Mouse (Mus musculus) urinary bladder, postnatal 4 days (tissue): ENCODE results near the gene Tnfrsf13b.

Experiments used
- DNase-seq, 2 experiments: peaks; one replicate each; pipeline ENCODE4 v3.0.0; 2021 to 2022; ENCODE audit warnings: low spot score in 2 of 2

The Tnfrsf13b gene

GRCm38 (mm10) chr11:61126606-61127355 is at the start of gene Tnfrsf13b:
Gene Tnfrsf13b (plus strand): TSS chr11:61126755.
- no peak for DNase-seq

- DNase-seq = no peak
These were observed 44.9 kb upstream of the Tnfrsf13b start for GRCm38 (mm10) chr11:61081624-61082023.

DNA sequence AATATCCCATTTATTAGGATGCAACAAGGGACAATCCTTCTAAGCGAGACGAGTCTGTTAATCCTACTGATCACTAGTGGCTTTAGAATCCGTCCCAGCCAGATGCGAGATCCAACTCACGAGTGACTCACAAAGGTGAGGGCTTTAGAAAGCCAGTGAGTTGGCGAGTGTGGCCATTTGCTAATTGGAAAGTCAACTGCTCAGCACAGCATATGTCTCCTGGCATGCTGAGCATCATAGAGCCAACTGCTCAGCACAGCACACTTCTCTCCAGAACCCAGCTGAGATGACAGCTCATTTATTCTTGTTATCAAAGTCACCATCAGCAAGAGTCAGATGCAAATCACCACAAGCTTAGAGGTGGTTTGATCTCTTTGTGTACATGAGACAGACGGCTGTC is 36.4 kb upstream of the Tnfrsf13b start:
- no peak for DNase-seq

- no peak for DNase-seq
These were observed 35.4 kb upstream of the Tnfrsf13b start for GRCm38 (mm10) chr11:61091192-61091591.

DNA sequence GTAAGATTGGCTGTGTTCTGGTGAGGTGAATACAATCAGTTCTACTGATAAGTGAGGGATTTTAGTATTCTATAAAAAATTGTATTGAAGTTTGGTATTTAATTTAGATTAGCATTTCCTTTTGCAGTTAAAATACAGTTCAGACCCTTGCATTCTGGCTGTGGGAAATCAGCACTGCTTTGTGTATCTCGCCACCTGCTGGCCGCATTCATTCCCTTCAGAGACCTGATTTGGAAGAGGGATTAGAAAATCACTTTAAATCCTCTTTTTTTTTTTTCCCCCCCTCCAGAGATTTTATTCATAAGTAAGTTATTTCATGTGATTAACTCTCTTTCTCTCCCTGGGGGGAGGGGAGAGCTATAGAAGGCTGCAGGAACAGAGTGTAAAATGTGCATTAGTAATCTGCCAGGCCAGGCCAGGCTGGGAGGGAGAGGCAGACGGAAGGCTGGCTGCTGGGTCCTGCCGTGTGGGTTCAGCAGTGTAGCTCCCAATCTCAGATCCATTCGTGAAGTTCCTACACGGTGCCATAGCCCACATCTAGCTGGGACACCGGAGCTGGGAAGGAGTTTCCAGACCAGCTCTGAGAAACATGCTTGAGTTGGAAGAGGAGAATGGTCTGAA is 34.8 kb upstream of the Tnfrsf13b start:
- DNase-seq = peak in 1 of 2 experiments; percentile 77

- no peak for DNase-seq
These were observed 28.5 kb upstream of the Tnfrsf13b start for GRCm38 (mm10) chr11:61098046-61098445.

DNA sequence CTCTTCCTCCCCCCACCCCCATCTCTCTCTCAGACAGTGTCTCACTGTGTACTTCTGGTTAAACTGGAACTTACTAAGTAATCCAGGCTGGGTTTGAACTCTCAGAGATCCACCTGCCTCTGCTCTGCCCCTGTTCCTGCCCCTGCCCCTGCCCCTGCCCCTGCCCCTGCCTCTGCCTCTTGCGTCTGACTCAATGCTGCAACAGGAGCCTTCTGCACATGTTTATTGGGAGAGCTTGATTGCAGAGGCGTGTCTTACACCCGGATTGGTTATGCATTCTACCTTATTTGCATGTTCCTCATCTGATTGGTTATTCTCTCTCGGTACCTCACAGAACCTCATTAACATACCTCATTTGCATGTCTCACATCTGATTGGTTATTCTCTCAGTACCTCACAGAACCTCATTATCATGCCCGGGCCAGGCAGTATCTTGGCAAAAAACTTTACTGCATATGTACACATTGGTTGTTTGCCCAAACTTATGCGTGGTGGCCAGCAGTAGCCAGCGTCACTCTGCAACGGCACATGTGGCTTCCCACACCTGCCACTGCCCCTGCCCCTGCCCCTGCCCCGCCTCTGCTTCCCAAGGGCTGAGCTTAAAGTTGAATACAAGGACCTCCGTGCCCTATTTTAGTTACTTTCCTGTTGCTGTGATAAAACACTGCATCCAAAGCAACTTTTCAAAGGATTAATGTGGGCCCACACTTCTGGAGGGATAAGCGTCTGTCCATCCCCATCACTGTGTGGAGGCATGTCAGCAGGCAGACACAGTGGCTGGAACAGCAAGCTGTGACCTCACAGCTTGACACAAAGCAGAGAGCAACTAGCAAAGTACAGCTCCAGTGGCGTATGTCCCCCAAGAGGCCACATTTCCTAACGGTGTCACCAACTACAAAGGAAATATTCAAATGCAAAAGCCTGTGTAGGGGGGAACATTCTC is 23.9 kb upstream of the Tnfrsf13b start:
- DNase-seq = no peak

DNA sequence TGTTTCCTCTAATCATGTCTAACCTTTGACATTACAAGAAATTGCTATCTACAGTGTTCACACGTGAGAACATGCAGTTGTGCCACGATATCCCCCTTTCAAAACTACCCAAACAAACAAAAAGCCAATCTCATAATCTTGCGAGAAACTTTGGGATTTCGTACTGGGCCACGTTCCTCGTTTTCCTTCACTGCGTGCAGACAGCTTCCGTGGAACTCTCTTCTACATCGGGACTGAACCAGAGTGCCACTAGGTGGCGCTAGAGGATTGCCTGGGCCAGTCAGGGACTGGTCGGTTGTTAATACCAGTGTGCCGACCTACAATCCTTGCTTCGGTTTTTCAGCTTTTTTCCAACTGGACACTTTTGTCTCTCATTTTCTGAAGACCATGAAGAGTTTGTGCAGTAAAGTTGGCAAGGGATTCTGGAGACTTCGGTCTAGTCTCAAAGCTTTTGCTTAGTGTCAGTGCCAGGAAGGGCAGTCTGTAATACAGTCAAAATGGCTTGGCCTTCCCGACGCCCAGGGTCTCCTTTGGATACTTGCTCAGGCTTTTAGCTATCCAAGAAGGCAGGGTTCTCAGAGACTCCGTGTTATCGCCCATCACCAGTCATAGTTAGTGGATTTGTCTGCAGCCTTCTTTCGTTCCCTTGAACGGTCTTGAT is 22.2 kb upstream of the Tnfrsf13b start:
- peak; percentile 79 to 92 for DNase-seq

DNA sequence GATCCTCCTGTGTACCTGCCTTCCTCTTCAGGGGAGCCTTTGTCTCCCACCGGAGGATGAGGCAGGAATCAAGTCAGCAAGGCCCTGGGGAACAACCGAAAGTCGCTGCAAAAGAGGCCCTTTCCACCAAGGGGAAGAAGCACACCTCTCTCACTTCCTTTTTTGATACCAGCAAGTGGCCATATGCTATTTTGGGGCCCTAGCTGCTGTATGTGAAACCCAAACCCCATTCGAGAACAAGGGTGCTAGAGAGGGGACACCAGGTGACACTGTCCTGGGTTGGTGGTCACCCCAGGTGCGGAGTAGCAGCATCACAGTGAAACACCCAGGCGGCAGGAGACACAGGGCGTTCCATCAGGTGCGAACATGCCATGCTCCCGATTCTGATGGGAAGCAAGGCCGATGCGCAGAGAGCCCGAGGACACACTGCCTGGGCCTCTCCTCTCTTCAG is 17.6 kb upstream of the Tnfrsf13b start:
- DNase-seq = no peak

- no peak for DNase-seq
These were observed 16.8 kb upstream of the Tnfrsf13b start for GRCm38 (mm10) chr11:61109707-61110106.

DNA sequence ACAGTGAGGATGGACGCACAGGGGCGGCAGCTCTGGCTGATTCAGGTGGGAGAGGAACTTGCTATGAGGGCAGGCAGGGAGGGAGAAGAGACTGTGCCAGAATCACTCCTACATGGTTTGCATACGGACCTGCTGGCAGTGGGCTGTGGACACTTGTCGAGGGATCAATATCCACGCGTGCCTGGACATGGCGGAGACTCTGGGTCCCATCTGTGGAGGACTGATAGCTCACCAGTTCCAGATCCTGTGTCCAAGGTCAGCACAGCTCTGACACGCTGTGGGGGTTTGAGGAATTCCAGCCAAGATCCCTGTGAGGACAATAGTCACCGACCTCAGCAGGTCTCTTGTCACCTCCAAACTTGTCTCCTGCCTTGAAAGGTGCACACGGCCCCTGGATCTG is 16.4 kb upstream of the Tnfrsf13b start:
- no peak for DNase-seq

DNA sequence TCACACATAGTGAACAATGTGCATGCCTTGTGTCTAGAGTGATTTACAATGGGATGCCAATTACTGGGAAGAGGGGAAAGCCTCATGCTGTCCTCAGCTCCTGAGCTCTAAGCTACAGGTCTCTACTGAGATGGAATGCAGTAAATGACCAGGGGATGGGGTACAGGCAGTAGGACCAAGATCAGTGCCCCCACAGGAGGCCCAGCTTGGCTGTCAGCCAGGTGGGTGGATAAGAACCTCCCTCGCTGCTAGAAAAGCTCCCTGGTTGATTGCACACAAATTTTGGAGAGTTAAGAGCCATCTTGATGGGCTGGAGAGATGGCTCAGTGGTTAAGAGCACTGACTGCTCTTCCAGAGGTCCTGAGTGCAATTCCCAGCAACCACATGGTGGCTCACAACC is 15.6 kb upstream of the Tnfrsf13b start:
- no peak for DNase-seq

- no peak for DNase-seq
These were observed 15.1 kb upstream of the Tnfrsf13b start for GRCm38 (mm10) chr11:61111472-61111871.

DNA sequence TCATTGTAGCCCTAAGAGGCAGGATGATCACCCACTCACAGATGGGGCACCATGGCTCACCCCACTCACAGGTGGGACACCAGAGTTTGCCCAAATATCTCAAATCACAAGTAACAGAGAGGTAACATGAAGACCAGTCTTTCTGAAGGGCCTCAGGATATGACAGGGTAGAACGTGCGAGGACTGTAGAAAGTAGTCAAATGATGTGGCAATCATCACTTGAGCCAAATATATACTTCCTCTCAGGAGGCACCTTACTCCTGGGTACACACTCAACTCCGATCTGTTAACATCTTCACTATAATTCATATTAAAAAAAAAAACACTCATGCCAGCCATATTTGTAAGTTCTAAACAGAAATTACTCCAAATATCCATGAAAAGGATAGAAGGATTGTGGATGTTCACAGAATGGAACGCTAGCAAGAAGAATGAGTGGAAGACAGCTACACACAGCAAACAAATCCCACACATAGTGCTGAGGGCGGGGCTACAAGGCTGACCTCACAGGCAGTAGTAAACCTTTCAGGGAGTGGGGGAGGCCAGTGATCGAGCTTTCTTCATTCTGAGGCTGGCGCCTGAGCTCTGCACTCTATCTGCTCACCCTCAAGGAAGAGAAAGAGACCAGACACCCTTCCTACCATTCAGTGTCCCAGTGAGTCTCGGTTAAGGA is 14.1 kb upstream of the Tnfrsf13b start:
- no peak for DNase-seq

- DNase-seq = no peak
These were observed 10.3 kb upstream of the Tnfrsf13b start for GRCm38 (mm10) chr11:61116226-61116625.

DNA sequence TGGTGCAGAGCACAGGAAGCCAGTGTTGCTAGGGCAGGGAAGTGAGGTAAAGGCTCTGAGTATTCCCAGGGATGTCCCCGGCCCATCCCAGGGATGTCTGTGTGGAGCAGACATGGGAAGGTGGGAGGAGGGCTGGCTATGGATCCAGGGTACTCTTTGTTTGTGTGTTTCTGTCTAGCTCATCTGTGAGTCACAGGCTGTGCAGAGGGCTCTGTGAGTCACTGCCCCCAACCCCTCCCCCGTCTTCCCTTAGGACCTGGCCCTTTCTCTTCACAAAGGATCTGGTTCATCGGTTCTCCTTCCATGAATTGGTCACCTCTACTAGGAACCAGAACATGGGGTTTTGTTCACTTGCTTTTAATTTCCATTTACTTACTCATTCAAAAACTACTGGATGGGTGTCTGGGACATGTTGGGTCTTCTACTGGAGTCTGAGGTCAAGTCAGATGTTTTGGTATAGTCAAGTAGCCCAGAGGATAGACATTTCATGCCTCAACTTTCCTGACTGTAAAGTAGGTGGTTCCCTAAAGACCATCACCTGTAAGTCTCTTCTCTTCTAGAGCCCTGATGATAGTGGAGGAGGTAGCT is 6.5 kb upstream of the Tnfrsf13b start:
- no peak for DNase-seq

DNA sequence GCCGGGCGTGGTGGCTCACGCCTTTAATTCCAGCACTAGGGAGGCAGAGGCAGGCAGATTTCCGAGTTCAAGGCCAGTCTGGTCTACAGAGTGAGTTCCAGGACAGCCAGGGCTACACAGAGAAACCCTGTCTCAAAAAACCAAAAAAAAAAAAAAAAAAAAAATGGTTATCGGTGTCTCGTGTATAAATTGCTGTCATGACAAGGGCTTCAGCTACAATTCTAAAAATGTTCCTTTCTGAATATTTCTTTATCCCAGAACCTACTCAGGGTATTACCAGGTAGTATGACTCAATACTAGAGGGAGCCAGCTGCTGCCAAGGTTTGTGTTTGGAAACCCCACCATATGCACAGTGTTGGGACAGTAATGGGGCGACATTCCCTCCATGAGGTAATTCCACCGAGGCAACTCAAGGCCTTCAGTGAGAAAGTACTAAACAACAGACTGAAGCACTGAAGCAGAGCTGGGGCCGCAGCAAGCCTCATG is 4.2 kb upstream of the Tnfrsf13b start:
- no peak for DNase-seq

DNA sequence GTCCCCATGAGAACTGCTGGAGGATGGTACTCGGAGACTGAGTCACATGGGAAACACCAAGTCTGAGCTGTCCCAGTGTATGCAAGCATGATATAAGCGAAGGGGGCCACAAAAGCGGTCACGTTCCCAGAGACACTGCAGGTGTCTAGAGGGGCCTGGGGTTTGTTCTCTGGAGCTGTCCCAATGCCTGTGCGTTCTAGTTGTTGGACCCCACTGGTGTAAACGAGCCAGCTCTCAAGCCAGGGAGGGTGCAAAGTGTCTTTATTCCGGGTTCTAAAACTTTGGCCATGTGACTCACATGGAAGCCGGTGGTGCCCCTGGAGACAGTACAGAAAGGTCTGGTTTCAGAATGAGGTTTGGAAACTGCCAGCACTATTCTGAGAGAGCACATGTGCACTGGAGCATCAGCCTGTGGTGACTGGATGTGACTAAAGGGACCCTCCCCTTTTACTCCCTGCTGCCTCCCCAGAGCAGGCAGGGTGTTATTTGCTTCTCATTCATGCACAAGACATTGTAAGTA is 3.7 kb upstream of the Tnfrsf13b start:
- DNase-seq = no peak

DNA sequence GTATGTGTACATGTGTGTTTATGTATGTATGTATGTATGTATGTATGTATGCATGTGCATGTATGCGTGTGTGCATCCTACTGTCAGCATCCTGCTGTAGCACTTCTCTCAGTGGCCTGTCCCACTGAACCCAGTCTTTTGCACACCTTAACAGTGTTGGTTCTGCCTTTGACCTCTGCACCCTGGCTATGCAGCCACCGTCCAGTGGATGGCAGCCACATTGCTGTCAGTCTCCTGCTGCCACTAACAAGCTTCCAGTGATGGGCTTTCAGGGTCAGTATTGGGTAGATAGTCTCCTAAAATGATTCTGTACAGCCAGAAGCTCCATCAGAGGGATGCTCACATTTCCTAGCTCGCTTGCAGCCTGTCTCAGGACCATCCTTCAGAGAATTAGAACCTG is 2.7 kb upstream of the Tnfrsf13b start:
- DNase-seq = no peak

- DNase-seq = no peak
These were observed 585 bp upstream of the Tnfrsf13b start for GRCm38 (mm10) chr11:61125970-61126369.
